Mouse (Mus musculus) lung, postnatal 4 days (tissue): ENCODE results near the gene Ppm1m.

ENCODE experiments used
- DNase-seq, 2 experiments: peaks; one replicate each; pipeline ENCODE4 v3.0.0; 2021

Ppm1m gene

GRCm38 (mm10) chr9:106156921-106157622, 42.5 kb downstream of the Ppm1m start:
- DNase-seq = no peak

- peak; percentile 44 to 68 for DNase-seq
These were observed 43.1 kb downstream of the Ppm1m start for GRCm38 (mm10) chr9:106156419-106156818.

- no peak for DNase-seq
These were observed 45.4 kb downstream of the Ppm1m start for GRCm38 (mm10) chr9:106154106-106154505.

GRCm38 (mm10) chr9:106149399-106149754, 50.2 kb downstream of the Ppm1m start:
- DNase-seq = no peak

- no peak for DNase-seq
These were observed 50.8 kb downstream of the Ppm1m start for GRCm38 (mm10) chr9:106148541-106149398.

GRCm38 (mm10) chr9:106147851-106148431, 51.6 kb downstream of the Ppm1m start:
- DNase-seq = no peak

GRCm38 (mm10) chr9:106147281-106147680, 52.3 kb downstream of the Ppm1m start:
- DNase-seq = no peak

- no peak for DNase-seq
These were observed 54.0 kb downstream of the Ppm1m start for GRCm38 (mm10) chr9:106145582-106145981.
